Mouse (Mus musculus) testis, adult 2 months (tissue): ENCODE measurements at regions not wholly inside any gene's neighbourhood (a gene's known extent, or its start where the extent isn't known, plus 50 kb on each side); places are given as distances from the start of the nearest gene placed in this dataset.

Experiments
- CTCF ChIP-seq: fragments of 200-500 bp; IDR thresholded peaks from 2 replicates; pipeline ENCODE4 v1.5.1; 2012; ENCODE audit warnings: low read depth, mild to moderate bottlenecking, inconsistent platforms, low read length, moderate library complexity; ENCODE audit not compliant: control insufficient read depth, insufficient read depth, insufficient replicate concordance
- POLR2A ChIP-seq: fragments of 200-500 bp; IDR thresholded peaks from 2 replicates; pipeline ENCODE4 v1.6.1; 2012; ENCODE audit warnings: low read depth, mild to moderate bottlenecking, inconsistent platforms, low read length, moderate library complexity; ENCODE audit not compliant: control insufficient read depth

GRCm38 (mm10) chr9:52422622-52423021 is 254.2 kb upstream of the Zc3h12c start:
- TF ChIP-seq CTCF: no peak
- TF ChIP-seq POLR2A: no peak
